Mouse (Mus musculus): ENCODE results near the gene Npl. TPM values are rescaled to one million over a fixed set of nuclear protein-coding genes. Genes with fewer than 3 reads are reported as not detected.
A peak's percentile ranks its signal among the peaks of the same experiment; 100 is the strongest.
"Not testable (repeated sequence)": the region's sequence is repeated elsewhere in the genome, so short reads cannot be mapped to it uniquely, and the experiment has no call there.

Gene Npl
- total RNA-seq, 1 experiment from 2014 or later = 12.7 TPM

- DNase-seq = no peak
These were observed 60.7 kb downstream of the Npl start for GRCm38 (mm10) chr1:153489132-153489531.

GRCm38 (mm10) chr1:153487500-153487879 is 62.4 kb downstream of the Npl start, which contains the start of gene Dhx9:
Dhx9 (minus strand) TSS chr1:153487660.
- peak; percentile 99 for DNase-seq

- DNase-seq = peak; percentile 50
These were observed 62.9 kb downstream of the Npl start for GRCm38 (mm10) chr1:153486767-153487499.

- DNase-seq = not testable (repeated sequence)
These were observed 63.7 kb downstream of the Npl start for GRCm38 (mm10) chr1:153486120-153486519.

GRCm38 (mm10) chr1:153485201-153485796 is 64.5 kb downstream of the Npl start:
- DNase-seq = no peak

GRCm38 (mm10) chr1:153481025-153481412 is 68.8 kb downstream of the Npl start:
- no peak for DNase-seq

GRCm38 (mm10) chr1:153480386-153481024 is 69.3 kb downstream of the Npl start:
- peak; percentile 72 for DNase-seq

GRCm38 (mm10) chr1:153479296-153479695 is 70.5 kb downstream of the Npl start:
- no peak for DNase-seq

- no peak for DNase-seq
These were observed 88.0 kb downstream of the Npl start for GRCm38 (mm10) chr1:153461796-153462195.

GRCm38 (mm10) chr1:153456137-153456536 is 93.7 kb downstream of the Npl start:
- no peak for DNase-seq

GRCm38 (mm10) chr1:153453146-153453642 is 96.7 kb downstream of the Npl start:
- DNase-seq = no peak

Other genes starting within 250 kb of the Npl start
- gene Lamc1, start 217.3 kb downstream of the Npl start, total RNA-seq (2021) = 96.3 and 103 TPM in 2 replicates
- 0.33 and 1.00 TPM in 2 replicates for gene Shcbp1l, start 124.9 kb downstream of the Npl start, total RNA-seq (2021)
- 116 and 128 TPM in 2 replicates for gene Dhx9, start 62.4 kb downstream of the Npl start, total RNA-seq (2021)
- gene Rgs8, start 103.0 kb upstream of the Npl start, total RNA-seq (2021) = not detected in 2 replicates
- gene Rgs16, start 190.3 kb upstream of the Npl start, total RNA-seq (2021) = 5.5 and 6.4 TPM in 2 replicates
- 13.9 and 17.6 TPM in 2 replicates for gene Rnasel, start 199.4 kb upstream of the Npl start, total RNA-seq (2021)